Mouse (Mus musculus) adrenal gland, postnatal 0 days (tissue): ENCODE results near the gene Capn10. TPM values are rescaled to one million over a fixed set of nuclear protein-coding genes. Genes with fewer than 3 reads are reported as not detected.

ENCODE experiments used
- polyA plus RNA-seq: library from polyadenylated mRNA; unstranded; fragments of >200 nt; fragmentation: Nextera tagmentation; extraction: Ambion mirVana; gene quantifications from 2 replicates; pipeline ENCODE4 v1.2.1, GENCODE M21; 2015

Capn10 gene
- 22.4 and 25.8 TPM in 2 replicates for polyA plus RNA-seq

DNA sequence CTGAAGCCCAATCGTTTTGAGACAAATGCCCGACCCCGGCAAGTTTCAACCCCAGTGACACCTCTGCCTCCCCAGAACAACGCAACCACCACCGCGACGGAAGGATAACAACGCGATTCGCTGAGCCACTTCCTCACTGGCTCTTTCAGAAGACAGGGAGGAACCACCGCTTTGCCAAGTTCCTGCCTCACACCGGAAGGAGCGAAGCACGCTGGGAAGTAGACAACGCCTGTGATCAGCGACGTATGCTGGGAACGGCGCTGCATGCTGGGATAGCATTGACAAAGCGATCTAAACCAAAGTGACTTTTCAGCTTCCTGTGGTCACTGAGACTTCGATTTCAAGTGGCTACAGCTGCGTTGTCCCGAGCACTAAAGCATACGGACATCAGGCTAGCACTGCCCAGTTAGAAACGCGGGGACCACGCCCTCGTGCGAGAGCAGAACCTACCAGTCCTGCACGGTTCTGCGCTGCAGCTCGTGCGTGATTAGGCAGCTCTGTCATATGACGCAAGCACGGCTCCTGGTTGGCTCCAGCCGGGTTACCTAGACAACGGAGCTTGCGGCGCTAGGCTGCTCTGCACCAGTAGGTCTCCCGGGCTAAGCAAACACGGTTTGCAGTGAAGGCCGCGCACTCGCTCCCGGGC lies at the start of gene Capn10:
Capn10 (plus strand) TSS at position 195 of the 646 bp plus-strand sequence.

DNA sequence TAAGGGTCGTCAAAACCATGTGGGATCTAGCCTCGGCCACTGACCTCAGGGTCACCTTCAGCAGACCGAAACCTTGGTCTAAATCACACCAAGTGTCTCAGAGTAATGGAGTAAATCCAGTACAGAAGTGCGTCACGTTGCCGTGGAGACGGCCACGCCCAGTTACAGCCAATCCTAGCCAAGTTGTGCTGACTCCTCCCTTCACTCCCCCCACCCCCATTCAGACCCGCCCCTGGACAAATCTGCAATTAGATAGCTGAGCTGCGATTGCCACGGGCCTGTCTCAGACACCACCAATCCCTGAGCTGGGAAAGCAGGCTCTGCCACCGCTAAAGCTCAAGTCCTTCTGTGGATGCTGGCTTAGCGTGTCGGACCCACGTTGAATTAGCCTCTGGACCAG lies 31.4 kb upstream of the Capn10 start, which contains the start of gene Ankmy1:
Ankmy1 (minus strand) TSS at position 121 of the 400 bp plus-strand sequence.

DNA sequence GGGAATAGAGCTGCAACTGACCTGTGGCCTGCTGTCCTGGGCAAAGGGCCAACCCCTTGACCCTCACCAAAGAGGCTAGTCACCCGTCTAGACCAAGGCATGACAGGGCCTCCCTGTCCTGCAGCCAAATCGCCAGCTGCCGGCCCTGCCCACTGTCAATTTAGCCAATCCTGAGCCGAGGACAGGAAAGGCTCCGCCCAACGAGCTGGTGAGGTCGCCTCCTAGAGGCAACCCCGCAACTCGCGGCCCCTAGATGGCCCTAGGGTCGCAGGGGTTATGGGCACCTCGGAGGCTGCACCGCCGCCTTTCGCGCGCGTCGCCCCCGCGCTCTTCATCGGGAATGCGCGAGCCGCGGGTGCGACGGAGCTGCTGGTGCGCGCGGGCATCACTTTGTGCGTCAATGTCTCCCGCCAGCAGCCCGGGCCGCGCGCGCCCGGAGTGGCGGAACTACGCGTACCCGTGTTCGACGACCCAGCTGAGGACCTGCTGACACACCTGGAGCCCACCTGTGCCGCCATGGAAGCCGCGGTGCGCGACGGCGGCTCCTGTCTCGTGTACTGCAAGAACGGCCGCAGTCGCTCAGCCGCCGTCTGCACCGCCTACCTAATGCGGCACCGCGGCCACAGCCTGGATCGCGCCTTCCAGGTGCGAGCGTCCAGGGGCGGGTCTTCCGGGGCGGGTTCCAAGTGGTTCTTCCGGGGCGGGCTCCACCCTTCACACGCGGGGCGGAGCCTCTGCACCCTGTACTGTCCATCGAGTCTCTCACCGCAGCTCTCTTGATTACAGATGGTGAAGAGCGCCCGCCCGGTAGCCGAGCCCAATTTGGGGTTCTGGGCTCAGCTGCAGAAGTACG lies 27.2 kb upstream of the Capn10 start, which contains the start of gene Dusp28:
Dusp28 (plus strand) TSS at position 203 of the 853 bp plus-strand sequence.

DNA sequence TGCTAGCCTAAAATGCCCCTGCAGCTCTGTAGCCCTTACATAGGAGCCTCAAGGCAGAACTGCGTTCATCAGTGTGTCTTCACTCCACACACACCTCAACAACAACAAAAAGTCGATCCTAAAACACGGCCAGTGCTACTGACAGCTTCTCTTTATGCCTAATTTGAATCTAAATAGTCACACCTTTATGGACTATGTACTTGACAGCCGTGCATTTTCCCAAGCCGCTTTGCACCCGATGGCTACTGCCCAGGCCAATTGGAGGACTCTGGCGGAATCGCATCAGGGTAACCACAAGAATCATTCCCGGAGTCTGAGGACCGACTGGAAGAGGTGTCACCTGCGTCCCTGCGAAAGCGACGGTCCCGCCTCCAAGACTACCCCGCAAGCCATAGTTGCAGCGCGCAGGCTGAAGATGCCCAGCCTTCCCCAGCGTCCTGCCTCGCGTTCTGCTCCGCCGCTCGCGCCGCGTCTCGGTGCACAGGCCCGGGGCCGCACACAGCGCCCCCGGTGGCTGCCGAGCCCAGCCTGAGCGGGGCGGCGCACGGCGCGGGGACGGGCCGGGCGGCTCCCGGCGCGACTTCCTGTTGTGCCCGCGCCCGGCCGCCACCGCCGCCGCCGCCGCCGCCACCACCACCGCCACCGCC lies 23.8 kb upstream of the Capn10 start, which contains the start of gene Rnpepl1:
Rnpepl1 (plus strand) TSS at position 545 of the 647 bp plus-strand sequence.

DNA sequence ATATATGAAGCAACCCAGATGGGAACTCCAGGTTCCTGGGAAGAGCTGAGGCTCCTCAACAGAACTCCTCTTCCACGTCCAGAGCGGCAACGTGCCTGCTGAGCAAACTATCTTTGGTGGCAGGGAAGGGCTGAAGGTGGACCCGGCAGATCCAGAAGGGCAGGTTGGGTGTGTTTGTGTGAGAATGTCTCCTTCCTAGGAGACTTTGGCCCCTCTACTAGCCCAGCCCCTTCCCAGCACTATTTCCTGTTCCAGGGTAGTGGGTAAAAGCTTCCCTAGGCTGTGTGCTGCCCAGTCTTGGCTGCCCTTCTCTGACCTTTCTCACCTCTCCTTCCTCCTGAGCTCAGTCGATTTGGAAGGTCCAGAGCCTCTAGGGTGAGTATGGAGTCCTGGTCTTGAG lies 16.4 kb downstream of the Capn10 start, which contains the start of gene Gpr35:
Gpr35 (plus strand) TSS at position 259 of the 400 bp plus-strand sequence.

Other genes starting within 250 kb of the Capn10 start
- 31.6 and 35.1 TPM in 2 replicates for gene Gpc1, start 102.7 kb upstream of the Capn10 start, polyA plus RNA-seq
- gene Ankmy1, start 31.5 kb upstream of the Capn10 start, polyA plus RNA-seq, result 0.40 and 0.58 TPM in 2 replicates
- 36.9 and 46.6 TPM in 2 replicates for gene Dusp28, start 27.4 kb upstream of the Capn10 start, polyA plus RNA-seq
- gene Rnpepl1, start 23.6 kb upstream of the Capn10 start, polyA plus RNA-seq, result 28.0 and 43.7 TPM in 2 replicates
- 0.47 and 0.58 TPM in 2 replicates for gene Gpr35, start 16.5 kb downstream of the Capn10 start, polyA plus RNA-seq
- 0.21 TPM in 1 of 2 replicates, not detected in the other for gene Aqp12, start 72.0 kb downstream of the Capn10 start, polyA plus RNA-seq
- gene Kif1a, start 167.6 kb downstream of the Capn10 start, polyA plus RNA-seq, result 34.3 and 67.0 TPM in 2 replicates
- gene Agxt, start 200.9 kb downstream of the Capn10 start, polyA plus RNA-seq, result 9.1 and 12.7 TPM in 2 replicates
- gene 2310007B03Rik, start 226.6 kb downstream of the Capn10 start, polyA plus RNA-seq, result 0.27 and 0.28 TPM in 2 replicates
- 0.25 and 0.58 TPM in 2 replicates for gene Crocc2, start 234.3 kb downstream of the Capn10 start, polyA plus RNA-seq